Mouse (Mus musculus) neural tube, embryonic 13.5 days (tissue): Measurements from ENCODE around the gene Nsrp1. TPM values are rescaled to one million over a fixed set of nuclear protein-coding genes. Genes with fewer than 3 reads are reported as not detected.
"Not testable (repeated sequence)": the region's sequence is repeated elsewhere in the genome, so short reads cannot be mapped to it uniquely, and the experiment has no call there.

Experiments used
- ATAC-seq: fragments of 200-750 bp; cut with Nextera tagmentation; 2 replicates; pipeline ENCODE4 v1.8.0; 2017; ENCODE audit warnings: low read depth, mild to moderate bottlenecking, moderate TSS enrichment, moderate library complexity
- H3K27ac ChIP-seq: fragments of 300-500 bp; sonication (generic); replicated peaks from 2 replicates; pipeline ENCODE4 v1.5.1; 2015; ENCODE audit warnings: moderate library complexity, mild to moderate bottlenecking, inconsistent platforms
- H3K27me3 ChIP-seq: fragments of 300-500 bp; sonication (generic); 2 replicates; pipeline ENCODE4 v1.6.1; 2015; ENCODE audit warnings: mild to moderate bottlenecking, inconsistent platforms
- H3K36me3 ChIP-seq: fragments of 300-500 bp; sonication (generic); 2 replicates; pipeline ENCODE4 v1.6.1; 2015; ENCODE audit warnings: mild to moderate bottlenecking, inconsistent platforms
- H3K4me1 ChIP-seq: fragments of 300-500 bp; sonication (generic); replicated peaks from 2 replicates; pipeline ENCODE4 v1.6.1; 2015; ENCODE audit warnings: inconsistent platforms
- H3K4me2 ChIP-seq: fragments of 300-500 bp; sonication (generic); 2 replicates; pipeline ENCODE4 v1.6.1; 2015; ENCODE audit warnings: inconsistent platforms, mild to moderate bottlenecking, moderate library complexity
- H3K4me3 ChIP-seq: fragments of 300-500 bp; sonication (generic); 2 replicates; pipeline ENCODE4 v1.5.1; 2015; ENCODE audit warnings: mild to moderate bottlenecking, inconsistent platforms
- H3K9ac ChIP-seq: fragments of 300-500 bp; sonication (generic); 2 replicates; pipeline ENCODE4 v1.6.1; 2015; ENCODE audit warnings: moderate library complexity, mild to moderate bottlenecking, inconsistent platforms
- H3K9me3 ChIP-seq: fragments of 300-500 bp; sonication (generic); 2 replicates; pipeline ENCODE4 v1.6.1; 2016; ENCODE audit warnings: inconsistent platforms
- WGBS: fragments of 180-500 bp; shearing (Covaris S2); methylation state at CpG from one replicate; pipeline ENCODE4 v1.1.7; 2015; 5-methylcytosine and 5-hydroxymethylcytosine counted together
- polyA plus RNA-seq: library from polyadenylated mRNA; unstranded; fragments of >200 nt; fragmentation: Nextera tagmentation; extraction: Ambion mirVana; gene quantifications from 2 replicates; pipeline ENCODE4 v1.2.1, GENCODE M21; 2015

Gene Nsrp1
- polyA plus RNA-seq, 1 experiment from 2014 or later = 59.2 TPM

DNA sequence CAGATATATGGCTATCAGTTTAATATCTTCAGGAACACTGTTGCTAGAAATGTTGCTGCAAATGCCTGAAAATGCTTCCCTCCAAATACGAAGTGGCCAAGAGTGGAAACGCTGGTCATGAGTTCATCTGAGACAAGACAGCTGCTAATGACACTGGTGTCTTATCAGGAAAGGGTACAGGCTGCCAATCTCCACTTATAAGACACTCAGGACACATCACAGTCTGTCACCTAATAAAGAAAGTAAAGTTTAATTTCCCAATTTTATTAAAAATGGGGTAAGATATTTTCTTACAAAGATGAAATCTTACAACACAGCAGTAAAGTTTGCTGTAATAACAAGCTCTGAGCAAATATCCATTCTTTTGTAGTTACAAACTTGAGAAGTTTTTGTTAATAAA is 10.9 kb upstream of the Nsrp1 start:
- H3K4me3 ChIP-seq = no peak overlapping the region
- H3K27ac ChIP-seq = no peak overlapping the region
- no peaks in the 10 kb centered on the region for H3K27me3 ChIP-seq
- H3K36me3 ChIP-seq = no peaks in the 10 kb centered on the region
- H3K9ac ChIP-seq = no peak overlapping the region
- no peak overlapping the region for H3K4me2 ChIP-seq
- peaks cover 4% of the 10 kb centered on the region for H3K4me1 ChIP-seq
- H3K9me3 ChIP-seq = no peaks in the 10 kb centered on the region
- ATAC-seq = no peak
- WGBS = 82% methylated on average over 2 of the region's 2 CpGs

- ATAC-seq = no peak
- Histone ChIP-seq H3K9me3 (no peaks in the 10 kb centered on the region), H3K27me3 (peaks cover 13% of the 10 kb centered on the region), H3K36me3 (no peaks in the 10 kb centered on the region), H3K4me2 (no peak overlapping the region), H3K27ac (no peak overlapping the region), H3K4me1 (no peaks in the 10 kb centered on the region), H3K9ac (no peak overlapping the region), H3K4me3 (no peak overlapping the region)
- WGBS = 87% methylated on average over 2 of the region's 2 CpGs
Observed at GRCm38 (mm10) chr11:77087004-77087403, 8.8 kb upstream of the Nsrp1 start.

- Histone ChIP-seq H3K9ac (no peak overlapping the region), H3K4me2 (no peak overlapping the region), H3K4me1 (no peaks in the 10 kb centered on the region), H3K9me3 (no peaks in the 10 kb centered on the region), H3K4me3 (no peak overlapping the region), H3K27ac (no peak overlapping the region), H3K36me3 (no peaks in the 10 kb centered on the region), H3K27me3 (peaks cover 27% of the 10 kb centered on the region)
- WGBS = 67% methylated on average over 5 of the region's 5 CpGs
- ATAC-seq = no peak
Observed at GRCm38 (mm10) chr11:77084001-77084682, 5.9 kb upstream of the Nsrp1 start.

DNA sequence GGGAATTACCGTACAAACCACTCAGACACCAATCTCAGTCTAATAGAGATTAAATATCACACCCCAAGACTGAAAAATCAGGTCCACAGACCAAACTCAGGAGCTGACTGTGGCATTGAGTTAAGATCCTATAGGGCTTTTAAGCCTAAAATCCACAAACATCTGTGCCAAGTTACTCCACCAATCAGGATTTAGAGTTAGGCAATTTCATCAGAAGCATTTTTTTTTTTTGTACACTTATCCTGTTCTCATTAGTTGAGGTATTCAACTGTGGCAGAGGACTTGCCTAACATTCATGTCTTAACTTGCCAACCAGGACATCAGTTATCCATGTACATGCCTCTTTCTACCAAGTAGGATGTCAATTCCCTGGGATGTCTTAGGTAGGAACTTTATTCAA is 1.1 kb upstream of the Nsrp1 start:
- Histone ChIP-seq H3K9me3 (no peaks in the 10 kb centered on the region), H3K4me3 (no peak overlapping the region), H3K27ac (no peak overlapping the region), H3K4me2 (no peak overlapping the region), H3K4me1 (peaks cover 14% of the 10 kb centered on the region), H3K27me3 (peaks cover 27% of the 10 kb centered on the region), H3K9ac (no peak overlapping the region), H3K36me3 (peaks cover 17% of the 10 kb centered on the region)
- WGBS = 100% methylated on average over 1 of the region's 1 CpGs
- no peak for ATAC-seq

DNA sequence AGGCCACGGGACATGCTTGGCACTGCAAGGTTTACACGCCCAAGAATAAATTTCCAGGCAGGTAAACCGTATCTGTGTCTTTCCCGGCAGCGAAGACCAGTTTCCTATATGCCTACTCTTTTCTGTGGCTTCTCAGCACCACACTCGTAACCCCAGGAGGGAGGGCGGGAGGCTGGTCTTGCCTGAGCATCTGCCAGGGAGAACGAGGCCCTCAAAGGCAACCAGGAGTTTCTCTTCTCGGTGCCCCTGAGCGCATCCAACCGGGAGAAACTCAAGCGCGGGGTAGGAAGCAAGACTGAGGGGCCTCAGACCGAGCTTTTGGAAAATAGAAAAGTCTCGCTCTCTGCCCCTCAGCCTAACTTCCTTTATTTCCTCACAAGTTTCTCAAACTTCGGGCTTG is 443 bp downstream of the Nsrp1 start:
- peaks cover 19% of the 10 kb centered on the region; the same call in 1 of the 2 replicates for H3K27me3 ChIP-seq
- ATAC-seq = peak; percentile 36
- peak overlapping the region; percentile 96 for H3K4me2 ChIP-seq
- peaks cover 26% of the 10 kb centered on the region for H3K36me3 ChIP-seq
- WGBS = 3% methylated on average over 16 of the region's 16 CpGs
- H3K4me3 ChIP-seq = peak overlapping the region; percentile 84
- no peaks in the 10 kb centered on the region for H3K9me3 ChIP-seq
- peak overlapping the region; percentile 91 for H3K27ac ChIP-seq
- H3K9ac ChIP-seq = peak overlapping the region; percentile 79
- peaks cover 14% of the 10 kb centered on the region for H3K4me1 ChIP-seq

GRCm38 (mm10) chr11:77077331-77077730 is 904 bp downstream of the Nsrp1 start:
- H3K27ac ChIP-seq, ATAC-seq, H3K9me3 ChIP-seq: not testable (repeated sequence)
- Histone ChIP-seq H3K4me2 (peak overlapping the region; percentile 96), H3K4me3 (peak overlapping the region; percentile 84), H3K27me3 (peaks cover 17% of the 10 kb centered on the region; the same call in 1 of the 2 replicates), H3K9ac (peak overlapping the region; percentile 79), H3K4me1 (peaks cover 14% of the 10 kb centered on the region), H3K36me3 (peaks cover 27% of the 10 kb centered on the region)
- 62% methylated on average over 4 of the region's 4 CpGs for WGBS

- no peaks in the 10 kb centered on the region for H3K4me1 ChIP-seq
- no peak overlapping the region for H3K4me3 ChIP-seq
- H3K27me3 ChIP-seq = no peaks in the 10 kb centered on the region
- H3K36me3 ChIP-seq = peaks cover 29% of the 10 kb centered on the region
- H3K4me2 ChIP-seq = no peak overlapping the region
- no peaks in the 10 kb centered on the region for H3K9me3 ChIP-seq
- no peak for ATAC-seq
- WGBS = 83% methylated on average over 4 of the region's 4 CpGs
- no peak overlapping the region for H3K9ac ChIP-seq
- H3K27ac ChIP-seq = no peak overlapping the region
Observed at GRCm38 (mm10) chr11:77070721-77071120, 7.5 kb downstream of the Nsrp1 start.

DNA sequence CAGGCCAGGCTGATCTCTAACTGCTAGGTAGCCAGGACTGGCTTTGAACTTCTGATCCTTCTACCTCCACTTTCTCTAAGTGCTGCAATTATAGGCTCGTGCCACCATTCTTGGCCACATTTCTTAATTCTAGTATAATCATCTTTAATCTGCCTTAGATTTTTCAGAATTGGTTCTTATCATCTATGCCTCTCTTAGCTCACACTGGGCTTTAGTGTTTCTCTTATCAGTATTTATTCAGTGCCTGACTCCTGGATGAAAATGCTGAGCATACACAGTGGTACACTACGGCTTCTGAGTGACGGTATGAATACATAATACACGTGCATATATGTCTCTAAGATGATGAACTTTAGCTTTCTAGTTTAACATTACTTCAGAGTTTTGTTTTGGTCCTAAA is 9.4 kb downstream of the Nsrp1 start:
- Histone ChIP-seq H3K9ac (no peak overlapping the region), H3K4me1 (no peaks in the 10 kb centered on the region), H3K9me3 (no peaks in the 10 kb centered on the region), H3K4me2 (no peak overlapping the region), H3K36me3 (peaks cover 12% of the 10 kb centered on the region), H3K4me3 (no peak overlapping the region), H3K27me3 (no peaks in the 10 kb centered on the region), H3K27ac (no peak overlapping the region)
- 97% methylated on average over 4 of the region's 4 CpGs for WGBS
- no peak for ATAC-seq

GRCm38 (mm10) chr11:77063406-77063805 is 14.8 kb downstream of the Nsrp1 start:
- Histone ChIP-seq H3K4me2 (no peak overlapping the region), H3K4me3 (no peak overlapping the region), H3K9me3 (no peaks in the 10 kb centered on the region), H3K9ac (no peak overlapping the region), H3K36me3 (no peaks in the 10 kb centered on the region; the same call in none of the 2 replicates), H3K4me1 (0 out of 2 replicates have a peak, but pooled peaks cover 3% of the 10 kb centered on the region), H3K27me3 (no peaks in the 10 kb centered on the region), H3K27ac (no peak overlapping the region)
- no peak for ATAC-seq
- WGBS = 93% methylated on average over 2 of the region's 2 CpGs

GRCm38 (mm10) chr11:77061951-77062350 is 16.3 kb downstream of the Nsrp1 start:
- 49% methylated on average over 5 of the region's 5 CpGs for WGBS

GRCm38 (mm10) chr11:77042816-77043215 is 35.4 kb downstream of the Nsrp1 start:
- Histone ChIP-seq H3K36me3 (peaks cover 22% of the 10 kb centered on the region), H3K9me3 (no peaks in the 10 kb centered on the region), H3K9ac (no peak overlapping the region), H3K4me3 (no peak overlapping the region), H3K4me1 (no peaks in the 10 kb centered on the region), H3K27ac (no peak overlapping the region), H3K27me3 (no peaks in the 10 kb centered on the region), H3K4me2 (no peak overlapping the region)
- no peak for ATAC-seq
- 77% methylated on average over 2 of the region's 2 CpGs for WGBS

More at GRCm38 (mm10) chr11:77061951-77062350, 16.3 kb downstream of the Nsrp1 start:
- Histone ChIP-seq H3K27me3 (no peaks in the 10 kb centered on the region), H3K4me2 (no peak overlapping the region), H3K4me3 (no peak overlapping the region), H3K36me3 (no peaks in the 10 kb centered on the region; the same call in 1 of the 2 replicates), H3K9me3 (no peaks in the 10 kb centered on the region), H3K27ac (no peak overlapping the region), H3K4me1 (0 out of 2 replicates have a peak, but pooled peaks cover 3% of the 10 kb centered on the region), H3K9ac (no peak overlapping the region)
- ATAC-seq = no peak

DNA sequence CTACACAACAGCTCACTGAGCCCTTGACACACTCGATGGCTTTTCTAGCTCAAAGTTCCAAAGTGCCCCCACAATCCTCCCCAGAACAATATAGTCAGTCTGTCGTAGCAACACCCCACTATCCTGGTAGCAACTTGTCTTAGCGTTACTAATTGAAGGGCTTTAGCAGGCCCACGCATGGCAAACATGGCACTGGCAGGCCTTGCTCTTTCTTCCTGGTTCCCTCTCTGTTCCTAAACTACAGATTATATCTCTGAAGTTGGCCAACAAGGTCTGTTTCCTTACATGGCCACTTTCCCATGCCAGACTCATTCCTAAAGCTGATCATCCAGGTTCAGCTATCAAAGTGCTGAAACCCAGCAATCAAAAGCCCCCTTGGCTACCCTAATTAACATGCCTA is 36.3 kb downstream of the Nsrp1 start:
- Histone ChIP-seq H3K9me3 (no peaks in the 10 kb centered on the region), H3K4me3 (no peak overlapping the region), H3K36me3 (peaks cover 20% of the 10 kb centered on the region), H3K4me2 (no peak overlapping the region), H3K4me1 (no peaks in the 10 kb centered on the region), H3K27ac (no peak overlapping the region), H3K27me3 (no peaks in the 10 kb centered on the region), H3K9ac (no peak overlapping the region)
- 86% methylated on average over 4 of the region's 4 CpGs for WGBS
- no peak for ATAC-seq
